Mouse (Mus musculus): ENCODE results near the gene Tas2r119. TPM values are rescaled to one million over a fixed set of nuclear protein-coding genes. Genes with fewer than 3 reads are reported as not detected.

Gene Tas2r119
- not detected in 4 replicates for total RNA-seq (2023; ENCODE audit: inconsistent age)

DNA sequence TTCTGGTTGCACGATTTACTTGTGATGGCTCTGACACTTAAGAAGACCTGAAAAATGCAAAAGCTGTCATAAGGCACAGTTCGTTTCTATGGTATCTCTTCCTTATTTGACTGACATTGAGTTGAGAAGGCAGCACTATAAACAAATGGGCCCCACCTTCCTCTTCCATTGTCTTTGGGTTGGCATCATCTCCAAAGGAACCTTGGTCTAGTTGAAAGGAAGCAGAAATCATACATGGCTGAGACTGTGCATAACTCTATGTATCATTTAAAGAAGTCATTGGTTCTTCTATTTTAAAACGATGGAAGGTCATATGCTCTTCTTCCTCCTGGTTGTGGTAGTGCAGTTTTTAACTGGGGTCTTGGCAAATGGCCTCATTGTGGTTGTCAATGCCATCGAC, at the start of gene Tas2r119:
Gene Tas2r119, plus strand, starts transcription at position 301 of the 400 bp plus-strand sequence.

Other genes with a start within 250 kb of the Tas2r119 start
- gene Sema5a, start 67.5 kb downstream of the Tas2r119 start, total RNA-seq (2023; ENCODE audit: inconsistent age), result 6.6 to 8.5 TPM (median 7.2 TPM) in 4 replicates